Mouse (Mus musculus) cerebellum, adult 2 months (tissue): ENCODE data around the gene Galnt2.

Experiments used
- CTCF ChIP-seq: fragments of 200-500 bp; IDR thresholded peaks from 2 replicates; pipeline ENCODE4 v1.5.1; 2011; ENCODE audit warnings: low read depth, mild to moderate bottlenecking, control low read depth, low read length, moderate library complexity, borderline replicate concordance; ENCODE audit not compliant: insufficient read depth
- POLR2A ChIP-seq: fragments of 200-500 bp; IDR thresholded peaks from 2 replicates; pipeline ENCODE4 v1.6.1; 2011; ENCODE audit warnings: low read length, control low read depth, borderline replicate concordance; ENCODE audit not compliant: insufficient read depth

DNA sequence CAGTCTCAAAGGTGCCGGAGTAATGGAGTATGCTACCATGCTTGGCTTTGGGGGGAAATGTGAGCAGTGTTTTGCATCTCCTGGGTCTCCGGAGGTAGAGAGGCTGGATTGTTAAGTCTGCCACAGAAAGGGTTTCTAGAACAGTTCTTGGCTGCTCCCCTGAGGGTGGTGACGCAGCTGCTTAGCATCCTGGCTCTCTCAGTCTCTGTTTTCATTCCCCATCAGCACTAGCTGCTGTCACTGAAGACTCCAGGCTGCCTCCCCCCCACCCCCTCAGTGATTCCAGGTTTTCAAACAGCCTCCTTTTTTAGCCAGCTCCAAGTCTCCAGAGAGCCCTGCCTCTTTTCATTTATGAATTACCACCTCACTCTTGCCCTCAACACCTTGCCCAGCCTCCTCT, 47.1 kb upstream of the Galnt2 start:
- no peak for TF ChIP-seq POLR2A
- no peak for TF ChIP-seq CTCF
